Mouse (Mus musculus): ENCODE data around the gene Sost. TPM values are rescaled to one million over a fixed set of nuclear protein-coding genes. Genes with fewer than 3 reads are reported as not detected.

Sost gene
- polyA plus RNA-seq (2012; rRNA removed): 0.10 TPM in 1 of 2 replicates, not detected in the other

GRCm38 (mm10) chr11:101966965-101967614, at the start of gene Sost:
Gene Sost (minus strand): TSS chr11:101967015.

GRCm38 (mm10) chr11:101986913-101987312, 20.1 kb upstream of the Sost start, which contains the start of gene Dusp3:
Gene Dusp3 (minus strand): TSS chr11:101987013.

DNA sequence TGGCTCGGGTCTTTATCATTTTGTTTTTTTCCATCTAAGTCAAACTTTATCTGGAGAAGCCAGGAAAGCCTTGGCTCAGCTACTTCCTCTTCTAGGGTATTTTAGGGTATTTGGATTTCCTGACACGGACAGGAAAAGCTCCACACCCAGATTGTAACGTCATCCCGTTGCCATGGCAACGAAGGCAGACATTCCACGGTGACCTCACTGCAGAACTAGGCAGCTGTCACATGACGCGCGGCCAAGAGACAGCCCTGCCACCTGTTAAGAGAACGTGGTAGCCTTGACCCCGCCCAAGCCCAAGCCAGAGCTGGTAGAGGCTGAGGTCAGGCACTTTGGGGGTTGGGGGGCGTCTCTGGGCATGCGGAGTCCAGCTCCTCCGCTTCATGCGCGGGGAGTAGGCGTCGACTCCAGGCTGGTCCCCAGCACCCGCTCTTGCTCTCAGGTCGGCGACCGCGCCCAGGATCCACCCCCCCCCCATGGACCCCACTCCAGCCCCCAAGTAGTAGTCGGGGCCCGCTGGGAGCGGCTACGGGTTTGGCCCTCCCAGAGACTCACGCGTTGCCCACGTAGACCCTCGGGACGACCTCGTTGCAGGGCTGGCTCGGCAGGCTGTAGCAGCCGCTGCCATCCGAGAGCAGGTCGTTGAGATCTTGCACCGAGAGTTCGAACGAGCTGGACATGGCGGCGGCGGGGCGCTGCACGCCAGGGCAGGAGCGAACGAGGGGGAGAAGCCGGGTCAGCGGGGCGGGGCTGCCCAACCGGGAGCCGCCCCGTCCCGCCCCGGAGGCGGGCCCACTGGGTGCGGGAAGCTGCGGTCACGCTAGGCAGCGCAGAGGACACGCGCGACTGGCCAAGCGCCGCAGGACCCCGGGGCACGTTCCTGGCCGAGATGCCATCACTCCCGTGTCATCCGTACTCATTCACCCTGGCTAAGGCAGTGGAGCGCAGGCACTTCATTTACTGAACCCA, 17.5 kb upstream of the Sost start, which contains the start of gene Cfap97d1:
Cfap97d1 (plus strand) TSS at position 226 of the 972 bp plus-strand sequence.

Other genes with a start within 250 kb of the Sost start
- gene Dhx8, start 234.1 kb downstream of the Sost start, polyA plus RNA-seq (2012; rRNA removed): 9.9 and 11.8 TPM in 2 replicates
- gene Etv4, start 181.6 kb downstream of the Sost start, polyA plus RNA-seq (2012; rRNA removed): 19.9 and 30.7 TPM in 2 replicates
- gene Meox1, start 72.6 kb downstream of the Sost start, polyA plus RNA-seq (2012; rRNA removed): 1.3 and 1.7 TPM in 2 replicates
- gene Cfap97d1, start 17.3 kb upstream of the Sost start, polyA plus RNA-seq (2012; rRNA removed): not detected in 2 replicates
- 112 and 133 TPM in 2 replicates for gene Dusp3, start 20.0 kb upstream of the Sost start, polyA plus RNA-seq (2012; rRNA removed)
- gene Mpp3, start 61.4 kb upstream of the Sost start, polyA plus RNA-seq (2012; rRNA removed): 10.6 and 12.7 TPM in 2 replicates
- gene Cd300lg, start 74.5 kb upstream of the Sost start, polyA plus RNA-seq (2012; rRNA removed): 7.7 and 9.2 TPM in 2 replicates
- 4.9 and 5.9 TPM in 2 replicates for gene Mpp2, start 121.5 kb upstream of the Sost start, polyA plus RNA-seq (2012; rRNA removed)
- 156 and 278 TPM in 2 replicates for gene Ppy, start 134.3 kb upstream of the Sost start, polyA plus RNA-seq (2012; rRNA removed)
- gene Pyy, start 140.8 kb upstream of the Sost start, polyA plus RNA-seq (2012; rRNA removed): 2,050 and 2,272 TPM in 2 replicates
- 10.8 and 16.1 TPM in 2 replicates for gene Nags, start 178.5 kb upstream of the Sost start, polyA plus RNA-seq (2012; rRNA removed)
- 23.5 and 29.5 TPM in 2 replicates for gene Tmem101, start 189.4 kb upstream of the Sost start, polyA plus RNA-seq (2012; rRNA removed)
- gene Lsm12, start 218.3 kb upstream of the Sost start, polyA plus RNA-seq (2012; rRNA removed): 25.4 and 35.2 TPM in 2 replicates
- 114 and 152 TPM in 2 replicates for gene G6pc3, start 222.6 kb upstream of the Sost start, polyA plus RNA-seq (2012; rRNA removed)

Data from colon, adult 2 months (tissue).